Mouse (Mus musculus) neural tube, embryonic 14.5 days (tissue): ENCODE data around the gene A2ml1. TPM values are rescaled to one million over a fixed set of nuclear protein-coding genes. Genes with fewer than 3 reads are reported as not detected.

Experiments
- ATAC-seq: fragments of 200-750 bp; cut with Nextera tagmentation; 2 replicates; pipeline ENCODE4 v1.8.0; 2017; ENCODE audit warnings: low read depth, mild to moderate bottlenecking, moderate TSS enrichment, moderate library complexity
- H3K27ac ChIP-seq: fragments of 300-500 bp; sonication (generic); 2 replicates; pipeline ENCODE4 v1.5.1; 2014; ENCODE audit warnings: low read depth, mild to moderate bottlenecking, control low read depth, low read length, moderate library complexity, mixed read lengths
- H3K27me3 ChIP-seq: fragments of 300-500 bp; sonication (generic); 2 replicates; pipeline ENCODE4 v1.6.1; 2014; ENCODE audit warnings: low read length; ENCODE audit not compliant: control insufficient read depth, insufficient read depth
- H3K36me3 ChIP-seq: fragments of 300-500 bp; sonication (generic); 2 replicates; pipeline ENCODE4 v1.6.1; 2014; ENCODE audit warnings: low read length, mixed read lengths; ENCODE audit not compliant: control insufficient read depth, insufficient read depth
- H3K4me1 ChIP-seq: fragments of 300-500 bp; sonication (generic); 2 replicates; pipeline ENCODE4 v1.6.1; 2014; ENCODE audit warnings: low read length; ENCODE audit not compliant: control insufficient read depth, insufficient read depth
- H3K4me2 ChIP-seq: fragments of 300-500 bp; sonication (generic); 2 replicates; pipeline ENCODE4 v1.6.1; 2014; ENCODE audit warnings: mild to moderate bottlenecking, low read depth, low read length, control low read depth
- H3K4me3 ChIP-seq: fragments of 300-500 bp; sonication (generic); 2 replicates; pipeline ENCODE4 v1.5.1; 2014; ENCODE audit warnings: low read depth, low read length, control low read depth, mixed read lengths
- H3K9ac ChIP-seq: fragments of 300-500 bp; sonication (generic); replicated peaks from 2 replicates; pipeline ENCODE4 v1.6.1; 2014; ENCODE audit warnings: low read depth, mild to moderate bottlenecking, control low read depth, low read length, mixed read lengths
- H3K9me3 ChIP-seq: fragments of 300-500 bp; sonication (generic); 2 replicates; pipeline ENCODE4 v1.6.1; 2016; ENCODE audit warnings: low read length; ENCODE audit not compliant: control insufficient read depth
- WGBS: fragments of 180-500 bp; shearing (Covaris S2); extraction: QIAGEN DNeasy Blood & Tissue Kit; methylation state at CpG from one replicate; pipeline ENCODE4 v1.1.7; 2014; 5-methylcytosine and 5-hydroxymethylcytosine counted together
- polyA plus RNA-seq: library from polyadenylated mRNA; unstranded; fragments of >200 nt; fragmentation: Nextera tagmentation; extraction: Ambion mirVana; gene quantifications from 2 replicates; pipeline ENCODE4 v1.2.1, GENCODE M21; 2014

The A2ml1 gene
- polyA plus RNA-seq, 1 experiment from 2014 or later, result 3.7 TPM

DNA sequence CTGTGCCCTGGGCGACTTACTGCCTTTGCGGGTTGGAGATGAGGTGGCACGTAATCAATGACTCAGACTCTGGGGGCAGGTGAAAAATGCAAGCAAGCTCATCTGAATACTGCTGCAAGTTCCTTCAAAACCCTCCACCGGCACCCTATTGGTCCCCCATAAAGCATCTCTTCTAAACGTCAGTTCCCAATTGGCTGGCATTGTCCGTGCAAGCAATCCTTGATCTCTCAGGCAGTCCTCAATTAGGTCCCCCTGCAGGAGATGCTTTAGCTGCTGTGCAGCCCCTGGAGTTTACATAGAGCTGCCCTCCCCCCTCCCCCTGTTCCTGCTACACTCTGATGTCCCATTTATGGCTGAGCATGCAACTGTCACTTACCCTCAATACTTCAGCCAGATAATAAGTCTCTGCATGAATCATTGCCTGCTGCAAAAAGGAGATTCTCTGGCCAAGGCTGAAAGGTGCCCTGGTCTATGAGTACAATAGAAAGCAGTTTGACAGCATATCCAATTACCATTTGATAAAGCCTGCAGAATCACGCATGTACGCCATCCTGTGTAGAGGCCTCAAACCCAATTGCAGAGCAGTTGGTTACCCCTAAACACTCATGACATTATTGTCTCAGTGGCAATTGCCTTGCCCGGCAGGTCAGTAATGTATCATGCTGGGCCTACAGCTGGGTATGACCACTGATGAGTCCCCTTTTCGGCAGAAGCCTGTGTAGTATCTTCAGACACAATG is 21.2 kb upstream of the A2ml1 start:
- peak; percentile 77 for ATAC-seq
- Histone ChIP-seq H3K4me3 (no peak overlapping the region), H3K9me3 (no peaks in the 10 kb centered on the region), H3K27ac (no peak overlapping the region), H3K4me1 (0 out of 2 replicates have a peak, but pooled peaks cover 2% of the 10 kb centered on the region), H3K4me2 (peak overlapping the region; percentile 19; the same call in 1 of the 2 replicates), H3K36me3 (no peaks in the 10 kb centered on the region), H3K27me3 (no peaks in the 10 kb centered on the region), H3K9ac (no peak overlapping the region)
- WGBS, result 42% methylated on average over 10 of the region's 10 CpGs

DNA sequence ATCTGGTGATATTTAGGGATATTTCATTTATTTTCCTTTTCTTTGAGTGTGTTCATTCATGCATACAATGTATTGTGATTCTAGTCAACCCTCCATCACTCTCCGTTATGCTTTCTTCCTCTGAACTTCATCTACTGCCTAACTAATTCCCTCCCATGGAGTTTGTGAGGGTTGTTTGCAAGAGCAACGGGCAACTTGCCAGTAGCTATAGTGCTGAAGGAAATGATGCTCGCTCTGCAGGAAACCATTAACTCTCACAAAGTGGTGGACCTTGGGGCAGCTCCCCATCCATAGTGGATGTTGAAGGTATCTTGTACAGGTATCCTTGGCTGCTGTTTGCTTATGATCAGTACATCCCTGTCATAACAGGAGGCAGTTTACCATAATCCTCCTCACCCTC is 20.6 kb upstream of the A2ml1 start:
- ATAC-seq, result no peak; the same call in 1 of the 2 replicates
- Histone ChIP-seq H3K4me3 (no peak overlapping the region), H3K4me1 (0 out of 2 replicates have a peak, but pooled peaks cover 2% of the 10 kb centered on the region), H3K36me3 (no peaks in the 10 kb centered on the region), H3K4me2 (peak overlapping the region; percentile 19; the same call in 1 of the 2 replicates), H3K9me3 (no peaks in the 10 kb centered on the region), H3K9ac (no peak overlapping the region), H3K27me3 (no peaks in the 10 kb centered on the region), H3K27ac (no peak overlapping the region)
- 29% methylated on average over 3 of the region's 3 CpGs for WGBS

DNA sequence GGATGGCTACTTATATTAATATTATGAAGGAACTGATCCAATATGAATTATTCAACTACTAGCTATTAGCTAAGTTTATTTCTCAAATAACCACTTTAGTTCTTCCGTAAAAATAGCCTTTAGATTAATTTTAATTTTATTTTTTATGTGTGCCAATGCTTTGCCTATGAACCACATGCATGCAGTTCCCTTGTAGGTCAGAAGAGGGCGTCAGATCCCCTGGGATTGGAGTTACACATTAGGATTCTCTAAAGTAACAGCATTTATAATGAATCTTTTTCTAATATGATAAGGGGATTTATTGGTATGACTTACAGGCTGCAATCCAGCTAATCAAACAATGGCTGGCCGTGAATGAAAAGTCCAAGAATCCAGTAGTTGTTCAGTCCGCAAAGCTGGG is 18.1 kb upstream of the A2ml1 start:
- no peak overlapping the region for H3K4me2 ChIP-seq
- H3K4me1 ChIP-seq, result 0 out of 2 replicates have a peak, but pooled peaks cover 2% of the 10 kb centered on the region
- no peak overlapping the region for H3K4me3 ChIP-seq
- ATAC-seq, result no peak
- H3K27ac ChIP-seq, result no peak overlapping the region
- H3K27me3 ChIP-seq, result no peaks in the 10 kb centered on the region
- no peak overlapping the region for H3K9ac ChIP-seq
- no peaks in the 10 kb centered on the region for H3K36me3 ChIP-seq
- no peaks in the 10 kb centered on the region for H3K9me3 ChIP-seq
- 63% methylated on average over 4 of the region's 4 CpGs for WGBS

DNA sequence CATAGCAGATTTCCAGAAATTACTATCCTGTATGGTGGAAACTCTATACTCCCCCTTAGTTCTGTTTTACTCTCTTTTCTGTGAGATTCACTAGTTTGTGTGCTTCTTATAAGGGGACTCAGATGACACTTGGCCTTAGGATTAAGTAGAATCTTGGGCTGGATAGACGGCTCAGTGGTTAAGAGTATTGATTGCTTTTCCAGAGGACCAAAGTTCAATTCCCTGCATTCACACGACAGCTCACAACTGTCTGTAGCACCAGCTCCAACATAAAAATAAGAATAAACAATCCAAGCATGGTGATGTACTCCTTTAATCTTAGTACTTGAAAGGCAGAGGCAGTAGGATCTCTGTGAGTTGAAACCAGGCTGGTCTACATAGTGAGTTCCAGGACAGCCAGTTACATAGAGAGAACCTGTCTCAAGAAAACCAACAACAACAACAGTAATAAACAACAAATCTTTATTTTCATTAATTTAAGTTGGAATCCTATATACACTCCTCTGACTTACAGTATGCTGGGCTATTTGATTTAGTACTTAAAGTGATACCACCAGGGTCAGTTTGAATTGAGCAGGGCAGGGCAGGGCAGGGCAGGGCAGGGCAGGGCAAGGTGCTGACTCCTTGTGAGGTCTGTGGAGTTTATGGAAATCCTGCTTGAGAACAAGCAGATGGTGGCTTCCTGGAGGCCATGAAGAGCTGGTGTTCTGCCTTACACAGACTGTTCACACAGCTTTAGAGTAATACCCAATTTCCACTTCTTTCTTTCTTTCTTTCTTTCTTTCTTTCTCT is 17.0 kb upstream of the A2ml1 start:
- no peaks in the 10 kb centered on the region for H3K36me3 ChIP-seq
- no peak overlapping the region for H3K27ac ChIP-seq
- H3K9me3 ChIP-seq, result no peaks in the 10 kb centered on the region
- WGBS, result 76% methylated on average over 2 of the region's 2 CpGs
- 0 out of 2 replicates have a peak, but pooled peaks cover 2% of the 10 kb centered on the region for H3K4me1 ChIP-seq
- H3K4me3 ChIP-seq, result no peak overlapping the region
- H3K4me2 ChIP-seq, result no peak overlapping the region
- no peak overlapping the region for H3K9ac ChIP-seq
- no peaks in the 10 kb centered on the region for H3K27me3 ChIP-seq
- ATAC-seq, result no peak

DNA sequence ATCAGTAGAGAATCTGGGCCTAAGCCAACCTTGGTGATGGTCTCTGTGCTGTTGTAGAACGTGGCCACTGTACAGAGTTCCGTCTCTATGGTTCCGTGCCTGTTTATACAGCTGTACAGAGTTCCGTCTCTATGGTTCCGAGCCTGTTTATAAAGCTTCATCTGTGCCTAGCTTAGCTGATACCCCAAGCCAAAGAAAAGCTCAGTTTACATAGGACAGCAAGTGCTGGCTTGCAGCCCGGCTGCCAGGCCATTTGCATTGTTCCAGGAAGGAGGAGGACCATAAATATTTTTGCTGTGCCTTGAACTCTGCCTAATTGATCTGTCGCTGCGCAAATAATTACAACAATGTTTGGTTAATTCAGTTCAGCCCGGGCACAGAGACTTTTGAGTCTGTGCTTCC is 15.7 kb upstream of the A2ml1 start:
- H3K27me3 ChIP-seq, result no peaks in the 10 kb centered on the region
- no peaks in the 10 kb centered on the region for H3K36me3 ChIP-seq
- H3K4me1 ChIP-seq, result no peaks in the 10 kb centered on the region
- 7% methylated on average over 9 of the region's 9 CpGs for WGBS
- peak; percentile 98 for ATAC-seq
- peak overlapping the region; percentile 16; the same call in 1 of the 2 replicates for H3K9ac ChIP-seq
- H3K4me3 ChIP-seq, result peak overlapping the region; percentile 13; the same call in 1 of the 2 replicates
- H3K4me2 ChIP-seq, result peak overlapping the region; percentile 41
- no peaks in the 10 kb centered on the region for H3K9me3 ChIP-seq
- peak overlapping the region; percentile 40; the same call in 1 of the 2 replicates for H3K27ac ChIP-seq

DNA sequence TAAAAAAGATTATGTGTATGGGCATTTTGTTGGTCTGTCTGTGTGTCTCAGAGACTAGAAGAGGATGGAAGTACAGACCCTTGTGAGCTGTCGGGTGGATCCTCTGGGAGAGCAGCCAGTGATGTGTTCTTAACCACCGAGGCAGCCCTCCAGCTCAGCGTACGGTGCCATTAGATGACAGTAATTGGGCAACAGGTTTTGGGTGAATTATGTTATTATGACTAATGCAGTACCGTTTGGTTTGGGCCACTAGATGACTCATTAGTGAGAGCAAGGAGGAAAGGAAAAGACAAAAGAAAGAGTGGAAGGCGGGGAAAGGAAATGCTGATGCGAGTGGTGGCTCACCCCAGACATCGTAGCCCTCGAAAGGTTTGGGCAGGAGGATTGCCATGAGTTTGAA is 13.2 kb upstream of the A2ml1 start:
- Histone ChIP-seq H3K9me3 (no peaks in the 10 kb centered on the region), H3K27ac (no peak overlapping the region), H3K9ac (no peak overlapping the region), H3K4me2 (no peak overlapping the region), H3K4me3 (no peak overlapping the region), H3K4me1 (no peaks in the 10 kb centered on the region), H3K27me3 (no peaks in the 10 kb centered on the region), H3K36me3 (no peaks in the 10 kb centered on the region)
- WGBS, result 85% methylated on average over 9 of the region's 9 CpGs
- no peak for ATAC-seq

DNA sequence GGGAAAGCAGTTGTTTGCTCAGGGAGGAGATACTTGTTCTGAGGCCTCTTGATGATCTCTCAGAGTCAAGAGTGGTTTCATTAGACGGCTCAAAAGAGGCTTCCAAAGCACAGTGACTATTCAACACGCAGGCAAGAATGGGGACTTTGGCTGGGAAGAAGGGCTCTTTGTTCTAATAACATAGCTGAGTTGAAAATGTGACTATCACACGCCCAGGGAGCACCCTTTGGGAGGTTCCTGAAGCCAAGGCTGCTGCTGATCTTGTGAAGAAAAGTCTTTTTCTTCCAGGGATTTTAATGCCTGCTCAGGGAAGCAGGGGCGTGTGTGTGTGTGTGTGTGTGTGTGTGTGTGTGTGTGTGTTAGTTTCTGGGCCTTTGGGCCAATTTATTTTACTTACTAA is 8.0 kb upstream of the A2ml1 start:
- no peak overlapping the region for H3K4me2 ChIP-seq
- no peaks in the 10 kb centered on the region for H3K9me3 ChIP-seq
- no peaks in the 10 kb centered on the region for H3K27me3 ChIP-seq
- 42% methylated on average over 4 of the region's 4 CpGs for WGBS
- H3K4me3 ChIP-seq, result no peak overlapping the region
- no peak overlapping the region for H3K9ac ChIP-seq
- H3K4me1 ChIP-seq, result no peaks in the 10 kb centered on the region
- no peak for ATAC-seq
- H3K36me3 ChIP-seq, result no peaks in the 10 kb centered on the region
- H3K27ac ChIP-seq, result no peak overlapping the region

DNA sequence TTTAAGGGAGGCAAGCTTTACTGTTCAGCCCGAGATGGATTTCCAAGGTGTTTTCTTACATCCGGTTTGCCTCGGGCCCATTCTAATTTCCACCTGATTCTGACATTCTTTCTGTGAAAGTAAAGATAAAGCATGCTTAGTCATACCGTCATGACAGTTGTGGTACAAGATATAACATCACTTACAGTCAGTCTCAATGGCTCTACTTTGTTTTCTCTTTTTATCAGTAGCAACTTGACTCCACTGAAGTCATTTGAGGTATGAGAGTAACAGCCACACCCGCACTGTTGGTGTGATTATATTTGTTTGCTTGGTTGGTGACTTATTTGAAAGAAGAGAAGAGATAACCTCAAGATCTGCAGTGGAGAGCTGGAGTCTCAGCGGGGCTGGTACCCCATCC is 6.2 kb upstream of the A2ml1 start:
- no peak for ATAC-seq
- no peak overlapping the region for H3K9ac ChIP-seq
- H3K4me1 ChIP-seq, result no peaks in the 10 kb centered on the region
- H3K9me3 ChIP-seq, result no peaks in the 10 kb centered on the region
- no peaks in the 10 kb centered on the region for H3K36me3 ChIP-seq
- H3K4me2 ChIP-seq, result no peak overlapping the region
- no peaks in the 10 kb centered on the region for H3K27me3 ChIP-seq
- 94% methylated on average over 6 of the region's 6 CpGs for WGBS
- no peak overlapping the region for H3K27ac ChIP-seq
- H3K4me3 ChIP-seq, result no peak overlapping the region

DNA sequence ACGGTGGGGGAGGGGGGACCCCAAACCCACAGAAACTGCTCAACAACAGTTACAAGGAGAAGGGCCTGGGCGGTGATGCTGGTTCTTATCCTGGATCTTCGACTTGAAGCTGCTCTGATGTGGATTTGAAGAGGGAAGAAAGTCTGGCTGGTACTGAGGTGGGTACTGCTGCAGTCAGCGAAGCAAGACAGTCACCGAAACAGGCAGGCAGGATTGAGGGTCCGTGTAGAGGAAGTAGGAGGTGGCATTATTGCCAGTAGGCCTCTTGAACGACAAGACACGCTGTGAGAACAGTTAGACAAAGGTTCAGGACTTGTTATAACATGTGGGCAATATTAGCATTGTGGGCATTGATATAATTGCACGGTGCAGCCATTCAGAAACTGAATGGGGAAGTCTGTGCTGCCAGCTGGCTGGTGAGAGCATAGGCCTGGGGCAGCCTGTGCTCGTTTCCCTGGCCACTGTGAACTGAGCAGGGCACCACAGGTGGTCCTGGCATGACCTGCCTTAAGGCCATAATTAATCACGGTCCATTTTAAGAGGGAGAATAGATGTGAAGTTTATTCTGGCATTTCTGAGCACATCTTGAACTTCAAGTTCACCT is 4.3 kb upstream of the A2ml1 start:
- Histone ChIP-seq H3K27me3 (no peaks in the 10 kb centered on the region), H3K9me3 (no peaks in the 10 kb centered on the region), H3K36me3 (no peaks in the 10 kb centered on the region), H3K27ac (no peak overlapping the region), H3K4me2 (no peak overlapping the region), H3K4me1 (no peaks in the 10 kb centered on the region), H3K9ac (no peak overlapping the region), H3K4me3 (no peak overlapping the region)
- no peak for ATAC-seq
- WGBS, result 64% methylated on average over 11 of the region's 11 CpGs
